Mouse (Mus musculus) liver, embryonic 15.5 days (tissue): Measurements from ENCODE around the gene Slc48a1. TPM values are rescaled to one million over a fixed set of nuclear protein-coding genes. Genes with fewer than 3 reads are reported as not detected.

ENCODE experiments used
- ATAC-seq: fragments of 200-750 bp; cut with Nextera tagmentation; 2 replicates; pipeline ENCODE4 v1.8.0; 2017; ENCODE audit warnings: moderate number of reproducible peaks, mild to moderate bottlenecking, moderate library complexity; ENCODE audit not compliant: insufficient read depth
- H3K27ac ChIP-seq: fragments of 300-500 bp; sonication (generic); replicated peaks from 2 replicates; pipeline ENCODE4 v1.5.1; 2015; ENCODE audit warnings: mild to moderate bottlenecking, inconsistent platforms
- H3K27me3 ChIP-seq: fragments of 300-500 bp; sonication (generic); 2 replicates; pipeline ENCODE4 v1.6.1; 2015; ENCODE audit warnings: mild to moderate bottlenecking, inconsistent platforms
- H3K36me3 ChIP-seq: fragments of 300-500 bp; sonication (generic); replicated peaks from 2 replicates; pipeline ENCODE4 v1.6.1; 2015; ENCODE audit warnings: moderate library complexity, mild to moderate bottlenecking, inconsistent platforms
- H3K4me1 ChIP-seq: fragments of 300-500 bp; sonication (generic); replicated peaks from 2 replicates; pipeline ENCODE4 v1.6.1; 2015; ENCODE audit warnings: inconsistent platforms
- H3K4me2 ChIP-seq: fragments of 300-500 bp; sonication (generic); 2 replicates; pipeline ENCODE4 v1.6.1; 2015; ENCODE audit warnings: moderate library complexity, mild to moderate bottlenecking, inconsistent platforms
- H3K4me3 ChIP-seq: fragments of 300-500 bp; sonication (generic); replicated peaks from 2 replicates; pipeline ENCODE4 v1.5.1; 2015; ENCODE audit warnings: mild to moderate bottlenecking, inconsistent platforms
- H3K9ac ChIP-seq: fragments of 300-500 bp; sonication (generic); 2 replicates; pipeline ENCODE4 v1.6.1; 2015; ENCODE audit warnings: moderate library complexity, mild to moderate bottlenecking, inconsistent platforms
- H3K9me3 ChIP-seq: fragments of 300-500 bp; sonication (generic); replicated peaks from 2 replicates; pipeline ENCODE4 v1.6.1; 2016; ENCODE audit warnings: inconsistent platforms
- WGBS: fragments of 180-500 bp; shearing (Covaris S2); methylation state at CpG from one replicate; pipeline ENCODE4 v1.1.7; 2015; ENCODE audit warnings: mixed read lengths; ENCODE audit not compliant: insufficient replicate concordance; 5-methylcytosine and 5-hydroxymethylcytosine counted together
- polyA plus RNA-seq: library from polyadenylated mRNA; unstranded; fragments of >200 nt; fragmentation: Nextera tagmentation; extraction: Ambion mirVana; gene quantifications from 2 replicates; pipeline ENCODE4 v1.2.1, GENCODE M21; 2015

Gene Slc48a1
- polyA plus RNA-seq, 1 experiment from 2014 or later, result 101 TPM

DNA sequence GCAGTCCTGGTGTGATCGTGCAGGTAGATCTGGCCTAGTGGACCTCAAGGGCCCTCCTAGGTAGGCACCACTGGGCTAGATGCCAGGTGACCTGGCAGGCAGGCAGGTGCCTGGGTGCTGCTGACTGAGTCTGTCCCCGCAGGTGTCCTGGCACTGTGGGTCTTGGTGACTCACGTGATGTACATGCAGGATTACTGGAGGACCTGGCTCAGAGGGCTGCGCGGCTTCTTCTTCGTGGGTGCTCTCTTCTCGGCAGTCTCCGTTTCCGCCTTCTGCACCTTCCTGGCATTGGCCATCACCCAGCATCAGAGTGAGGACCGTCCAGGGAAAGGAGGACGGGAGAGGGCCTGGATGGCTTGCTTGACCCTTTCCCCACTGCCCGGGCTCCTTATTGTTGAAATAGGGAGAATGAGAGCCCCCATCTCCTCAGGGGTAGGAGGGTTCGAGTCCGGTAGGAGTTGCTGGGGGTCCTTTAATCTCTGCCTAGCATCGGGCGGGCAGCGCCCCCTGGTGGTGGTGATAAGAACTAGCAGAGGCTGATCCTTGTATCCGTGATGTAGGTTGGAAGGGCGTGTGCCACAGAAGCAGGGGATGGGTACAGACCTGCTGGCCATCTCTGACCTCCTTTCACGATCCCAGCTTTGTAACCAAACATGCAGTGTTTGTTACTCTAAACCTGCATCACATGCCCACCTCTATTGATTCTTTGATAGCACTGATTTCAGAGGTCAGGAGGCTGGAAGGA, 11.6 kb downstream of the Slc48a1 start:
- 0 out of 2 replicates have a peak overlapping the region, but pooled peaks have one; percentile 98 for H3K27ac ChIP-seq
- H3K9me3 ChIP-seq, result no peaks in the 10 kb centered on the region

DNA sequence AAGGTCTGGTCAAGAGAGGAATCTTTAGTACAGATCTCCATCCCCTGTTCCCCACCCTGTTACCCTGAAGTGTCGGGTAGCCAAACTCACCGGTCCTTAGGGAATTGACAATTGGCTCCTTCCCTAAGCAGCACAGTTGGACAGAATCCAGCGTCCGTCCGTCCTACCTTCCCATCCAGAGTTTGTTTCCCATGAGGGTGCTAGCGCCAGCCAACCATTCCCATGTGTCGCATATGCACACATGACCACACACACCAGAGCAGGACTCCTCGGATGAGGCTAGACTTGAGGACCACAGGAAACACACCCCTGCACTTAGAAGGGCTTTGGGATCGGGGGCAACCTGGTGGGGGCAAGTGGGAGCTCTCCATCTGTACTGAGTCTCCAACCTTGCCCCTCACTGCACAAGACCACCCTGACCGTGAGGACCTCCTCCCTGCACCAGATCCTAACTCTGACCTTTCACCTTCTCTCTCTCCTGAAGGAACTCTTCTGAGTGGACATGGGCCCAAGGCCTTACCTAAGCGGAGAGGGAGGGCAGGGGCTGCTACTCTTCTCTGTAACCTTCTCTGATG, 12.9 kb downstream of the Slc48a1 start:
- Histone ChIP-seq H3K9ac (no peak overlapping the region), H3K27me3 (no peaks in the 10 kb centered on the region), H3K4me3 (no peak overlapping the region), H3K4me2 (no peak overlapping the region), H3K36me3 (peaks cover 58% of the 10 kb centered on the region), H3K4me1 (peaks cover 42% of the 10 kb centered on the region), H3K27ac (no peak overlapping the region), H3K9me3 (no peaks in the 10 kb centered on the region)
- no peak for ATAC-seq
- WGBS, result 80% methylated on average over 11 of the region's 11 CpGs

More for the DNA sequence above, 11.6 kb downstream of the Slc48a1 start:
- Histone ChIP-seq H3K4me3 (no peak overlapping the region), H3K4me1 (peaks cover 55% of the 10 kb centered on the region), H3K27me3 (no peaks in the 10 kb centered on the region), H3K36me3 (peaks cover 56% of the 10 kb centered on the region), H3K9ac (no peak overlapping the region), H3K4me2 (no peak overlapping the region)
- ATAC-seq, result no peak
- 48% methylated on average over 20 of the region's 20 CpGs for WGBS

DNA sequence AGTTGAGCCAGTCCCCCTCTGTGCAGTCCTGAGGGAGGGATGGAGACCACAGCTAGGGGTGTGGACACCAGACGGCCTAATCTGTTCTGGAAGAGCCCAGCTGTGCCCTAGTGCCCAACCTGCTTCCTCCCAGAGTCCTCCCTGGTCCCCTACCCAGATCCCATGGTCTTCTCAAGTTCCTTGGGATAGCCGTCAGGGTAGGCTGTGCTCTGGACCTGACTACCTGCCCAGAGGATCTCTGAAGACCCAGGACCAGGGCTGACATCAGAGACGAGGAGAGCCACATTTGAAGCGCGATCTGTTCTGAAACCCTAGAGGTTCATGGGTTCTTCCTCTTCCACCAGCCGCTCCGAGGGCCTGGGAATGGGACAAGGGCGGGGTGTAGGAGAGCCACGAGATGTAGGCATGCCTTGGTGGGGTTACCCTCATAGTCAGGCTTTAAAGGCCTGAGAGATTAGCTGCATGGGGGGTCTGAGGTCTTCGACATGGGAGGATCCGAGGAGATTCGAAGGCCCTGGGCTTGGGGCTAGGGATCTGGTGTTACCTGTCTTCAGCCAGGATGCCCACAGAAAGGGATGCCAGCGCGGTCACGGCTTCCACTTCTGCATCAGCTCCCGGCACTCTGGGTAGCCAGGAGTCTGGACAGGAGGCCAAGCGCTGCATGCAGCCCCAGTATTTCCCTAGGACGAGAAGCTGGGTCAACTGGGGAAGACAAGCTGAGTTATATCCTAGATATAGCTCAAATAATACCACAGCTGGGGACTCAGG, 15.2 kb downstream of the Slc48a1 start:
- 83% methylated on average over 18 of the region's 18 CpGs for WGBS

DNA sequence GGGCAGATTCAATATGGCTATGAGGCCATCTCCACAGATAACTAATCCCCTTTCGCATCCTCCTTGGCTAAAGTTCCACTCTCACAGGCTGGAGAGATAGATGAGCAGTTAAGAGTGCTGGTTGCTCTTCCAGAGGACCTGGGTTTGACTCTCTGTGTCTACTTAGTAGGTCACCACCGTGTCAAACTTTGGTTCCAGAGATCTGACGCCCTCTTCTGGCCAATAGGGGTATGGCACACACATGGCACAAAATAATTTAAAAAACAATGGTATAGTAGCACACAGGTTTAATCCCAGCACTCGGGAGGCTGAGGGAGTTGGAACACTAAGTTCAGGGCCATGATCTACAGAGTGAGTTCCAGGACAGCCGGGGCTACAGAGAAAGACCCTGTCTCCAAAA, 15.9 kb downstream of the Slc48a1 start:
- Histone ChIP-seq H3K4me2 (no peak overlapping the region), H3K4me3 (no peak overlapping the region), H3K9me3 (no peaks in the 10 kb centered on the region), H3K27ac (no peak overlapping the region), H3K27me3 (no peaks in the 10 kb centered on the region), H3K36me3 (peaks cover 56% of the 10 kb centered on the region), H3K4me1 (peaks cover 11% of the 10 kb centered on the region), H3K9ac (no peak overlapping the region)
- ATAC-seq, result no peak
- 63% methylated on average over 5 of the region's 5 CpGs for WGBS

More for the DNA sequence above, 15.2 kb downstream of the Slc48a1 start:
- H3K4me2 ChIP-seq, result no peak overlapping the region
- no peaks in the 10 kb centered on the region for H3K27me3 ChIP-seq
- H3K36me3 ChIP-seq, result peaks cover 56% of the 10 kb centered on the region
- H3K9ac ChIP-seq, result no peak overlapping the region
- H3K4me3 ChIP-seq, result no peak overlapping the region
- H3K4me1 ChIP-seq, result peaks cover 18% of the 10 kb centered on the region
- no peak for ATAC-seq
- no peaks in the 10 kb centered on the region for H3K9me3 ChIP-seq
- H3K27ac ChIP-seq, result no peak overlapping the region

DNA sequence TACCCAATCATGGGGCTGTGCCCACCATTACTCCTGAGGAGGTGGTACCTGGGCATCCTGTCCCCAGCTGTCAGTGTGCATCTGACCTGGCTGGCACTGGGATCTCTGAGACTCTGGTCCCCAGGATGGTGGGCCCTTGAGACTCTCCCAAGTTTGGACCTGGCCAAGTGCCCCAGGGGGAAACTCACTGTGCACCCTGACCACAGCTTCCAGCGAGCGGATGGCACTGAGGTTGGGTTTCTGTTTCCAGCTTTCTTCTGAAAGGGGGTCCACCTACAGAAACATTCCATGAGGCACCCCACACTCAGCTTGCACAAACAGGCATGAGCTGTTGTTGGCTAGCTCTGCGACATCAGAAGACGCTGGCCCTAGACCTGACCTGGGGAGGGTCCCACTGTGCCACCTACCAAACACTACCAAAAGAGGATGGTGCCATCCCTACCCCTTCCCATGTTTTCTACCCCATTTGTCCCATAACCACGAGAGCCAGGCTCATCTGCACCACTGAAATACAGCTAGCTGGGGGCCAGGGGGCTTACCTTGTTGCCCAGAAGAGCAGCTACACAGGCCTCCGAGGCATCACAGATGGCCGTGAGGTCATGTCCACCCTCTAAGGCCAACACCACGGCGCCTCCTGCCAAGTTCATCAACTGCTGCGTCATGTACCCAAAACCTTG, 17.4 kb downstream of the Slc48a1 start:
- no peaks in the 10 kb centered on the region for H3K4me1 ChIP-seq
- no peak overlapping the region for H3K4me2 ChIP-seq
- 81% methylated on average over 10 of the region's 10 CpGs for WGBS
- no peaks in the 10 kb centered on the region for H3K9me3 ChIP-seq
- ATAC-seq, result no peak
- no peak overlapping the region for H3K27ac ChIP-seq
- no peak overlapping the region for H3K9ac ChIP-seq
- no peaks in the 10 kb centered on the region for H3K27me3 ChIP-seq
- H3K4me3 ChIP-seq, result no peak overlapping the region
- peaks cover 45% of the 10 kb centered on the region for H3K36me3 ChIP-seq

DNA sequence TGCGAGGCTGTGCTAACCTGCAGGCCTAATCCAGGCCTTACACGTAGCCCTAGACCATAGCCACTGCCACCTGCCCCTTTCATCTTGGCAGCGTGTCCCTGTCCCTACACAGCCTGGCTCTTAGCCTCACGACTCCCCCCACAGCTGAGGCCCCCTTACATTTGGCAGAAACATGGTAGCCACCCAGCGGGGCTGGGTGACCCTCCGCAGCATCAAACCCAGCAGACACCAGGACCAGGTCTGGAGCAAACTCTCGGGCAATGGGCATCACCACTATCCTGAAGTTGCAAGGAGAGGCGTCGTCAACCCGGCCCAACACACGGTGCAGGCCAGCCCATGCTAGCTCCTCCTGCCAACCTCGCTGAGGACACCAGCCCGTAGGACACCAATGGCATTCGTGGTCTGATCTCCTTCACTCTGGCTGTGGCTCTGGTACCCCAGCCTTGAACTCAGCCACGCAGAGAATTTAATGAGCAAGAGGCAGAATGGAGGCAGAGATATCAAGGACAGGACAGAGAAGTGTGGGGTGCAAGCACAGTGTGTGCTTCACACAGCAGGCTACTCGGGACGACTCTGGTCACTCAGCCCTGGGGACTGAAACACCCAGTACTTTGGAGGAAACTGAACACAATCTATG, 18.5 kb downstream of the Slc48a1 start:
- H3K27me3 ChIP-seq, result no peaks in the 10 kb centered on the region
- no peak overlapping the region for H3K4me2 ChIP-seq
- ATAC-seq, result no peak
- peaks cover 39% of the 10 kb centered on the region for H3K36me3 ChIP-seq
- 81% methylated on average over 17 of the region's 17 CpGs for WGBS
- H3K9me3 ChIP-seq, result no peaks in the 10 kb centered on the region
- H3K4me3 ChIP-seq, result no peak overlapping the region
- no peak overlapping the region for H3K9ac ChIP-seq
- H3K4me1 ChIP-seq, result no peaks in the 10 kb centered on the region
- no peak overlapping the region for H3K27ac ChIP-seq

DNA sequence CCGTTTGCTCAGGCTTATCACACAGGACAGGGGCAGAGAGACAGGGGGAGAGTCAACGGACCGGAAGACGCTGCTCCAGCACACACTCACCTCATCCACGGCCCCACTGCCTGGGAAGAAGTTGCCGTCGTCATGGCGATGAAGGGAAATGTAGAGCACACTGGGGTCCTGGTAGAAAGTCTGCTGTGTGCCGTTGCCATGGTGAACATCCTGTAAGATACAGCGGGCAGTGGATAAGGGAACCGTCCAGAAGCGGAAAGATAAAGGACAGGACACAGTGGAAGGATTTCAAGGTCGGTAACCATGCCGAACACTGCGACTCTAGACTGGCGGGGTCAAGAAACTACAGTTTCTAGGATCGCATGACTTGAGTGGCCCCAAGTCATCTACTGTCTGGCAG, 19.8 kb downstream of the Slc48a1 start:
- Histone ChIP-seq H3K4me2 (no peak overlapping the region), H3K9me3 (no peaks in the 10 kb centered on the region), H3K4me1 (no peaks in the 10 kb centered on the region), H3K9ac (no peak overlapping the region), H3K36me3 (peaks cover 34% of the 10 kb centered on the region; the same call in 1 of the 2 replicates), H3K27me3 (no peaks in the 10 kb centered on the region), H3K27ac (no peak overlapping the region), H3K4me3 (no peak overlapping the region)
- WGBS, result 71% methylated on average over 17 of the region's 17 CpGs
- ATAC-seq, result peak; percentile 41; the same call in 1 of the 2 replicates

DNA sequence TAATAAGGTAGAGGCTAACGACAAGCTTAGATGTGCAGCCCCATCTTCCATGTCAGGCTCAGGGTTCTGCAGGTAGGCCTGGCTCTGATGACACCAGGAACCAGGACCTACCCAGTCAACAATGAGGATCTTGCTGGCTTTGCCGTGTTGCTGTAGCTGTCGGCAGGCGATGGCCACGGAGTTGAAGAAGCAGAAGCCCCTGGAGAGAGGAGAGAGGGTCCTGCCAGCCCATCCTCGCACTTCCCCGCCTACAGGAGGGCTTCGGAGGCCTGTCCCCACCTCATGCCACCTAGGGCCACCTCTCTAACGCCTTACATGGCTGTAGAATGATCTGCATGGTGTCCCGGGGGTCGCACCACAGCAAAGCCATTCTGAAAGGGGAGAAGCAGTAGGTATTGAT, 21.1 kb downstream of the Slc48a1 start:
- H3K36me3 ChIP-seq, result 0 out of 2 replicates have a peak, but pooled peaks cover 22% of the 10 kb centered on the region
- H3K27ac ChIP-seq, result no peak overlapping the region
- no peaks in the 10 kb centered on the region for H3K4me1 ChIP-seq
- no peak overlapping the region for H3K9ac ChIP-seq
- no peaks in the 10 kb centered on the region for H3K27me3 ChIP-seq
- H3K4me2 ChIP-seq, result no peak overlapping the region
- H3K4me3 ChIP-seq, result no peak overlapping the region
- 73% methylated on average over 11 of the region's 11 CpGs for WGBS
- H3K9me3 ChIP-seq, result no peaks in the 10 kb centered on the region
- no peak for ATAC-seq

DNA sequence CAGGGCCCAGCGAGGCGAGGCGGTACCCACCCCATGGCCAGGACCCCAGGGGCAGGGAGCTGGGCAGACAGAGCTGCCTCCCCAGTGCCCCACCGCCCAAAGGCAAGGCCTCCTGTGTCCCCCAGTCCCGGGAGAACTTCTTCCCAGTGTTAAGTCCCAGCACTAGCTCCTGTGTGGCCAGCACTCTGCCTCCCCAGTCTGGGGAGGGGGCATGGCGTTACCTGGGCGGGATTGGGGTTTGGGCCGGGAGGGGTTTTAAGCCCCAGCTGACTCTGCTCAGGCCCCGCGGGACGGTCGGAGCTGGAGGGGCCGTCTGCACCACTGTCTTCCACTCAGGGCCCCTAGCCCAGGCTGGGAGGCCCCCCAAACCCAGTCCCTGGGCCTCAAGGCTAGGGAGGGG, 22.5 kb downstream of the Slc48a1 start:
- no peak for ATAC-seq
- Histone ChIP-seq H3K9ac (no peak overlapping the region), H3K4me1 (no peaks in the 10 kb centered on the region), H3K36me3 (0 out of 2 replicates have a peak, but pooled peaks cover 16% of the 10 kb centered on the region), H3K4me2 (no peak overlapping the region), H3K9me3 (no peaks in the 10 kb centered on the region), H3K4me3 (no peak overlapping the region), H3K27me3 (no peaks in the 10 kb centered on the region), H3K27ac (no peak overlapping the region)
- 77% methylated on average over 13 of the region's 13 CpGs for WGBS

DNA sequence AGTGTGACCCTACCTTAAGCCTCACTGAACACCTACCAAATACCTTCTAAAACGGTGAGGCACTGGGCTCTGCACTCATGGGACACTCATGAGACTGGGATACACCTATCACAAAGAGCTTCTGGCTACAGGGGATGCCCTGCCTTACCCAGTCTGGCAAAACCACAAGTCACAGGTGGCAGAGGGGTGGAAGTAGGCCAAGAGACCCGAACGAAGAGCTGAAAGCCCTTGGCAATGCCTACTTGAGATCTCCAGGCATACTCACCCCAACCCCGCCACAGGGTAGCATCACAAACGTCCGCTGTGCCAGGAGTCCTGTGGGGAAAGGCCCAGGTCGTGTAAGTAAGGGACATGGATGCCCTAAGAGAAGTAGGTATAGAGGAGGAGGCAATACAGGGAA, 23.5 kb downstream of the Slc48a1 start:
- no peak overlapping the region for H3K27ac ChIP-seq
- WGBS, result 75% methylated on average over 7 of the region's 7 CpGs
- no peak overlapping the region for H3K4me2 ChIP-seq
- no peaks in the 10 kb centered on the region for H3K9me3 ChIP-seq
- no peaks in the 10 kb centered on the region for H3K4me1 ChIP-seq
- 0 out of 2 replicates have a peak, but pooled peaks cover 14% of the 10 kb centered on the region for H3K36me3 ChIP-seq
- no peak overlapping the region for H3K4me3 ChIP-seq
- H3K27me3 ChIP-seq, result no peaks in the 10 kb centered on the region
- ATAC-seq, result no peak
- H3K9ac ChIP-seq, result no peak overlapping the region
